8 mouse cellular contexts compared by ENCODE assay signal in the genomic region with DNA sequence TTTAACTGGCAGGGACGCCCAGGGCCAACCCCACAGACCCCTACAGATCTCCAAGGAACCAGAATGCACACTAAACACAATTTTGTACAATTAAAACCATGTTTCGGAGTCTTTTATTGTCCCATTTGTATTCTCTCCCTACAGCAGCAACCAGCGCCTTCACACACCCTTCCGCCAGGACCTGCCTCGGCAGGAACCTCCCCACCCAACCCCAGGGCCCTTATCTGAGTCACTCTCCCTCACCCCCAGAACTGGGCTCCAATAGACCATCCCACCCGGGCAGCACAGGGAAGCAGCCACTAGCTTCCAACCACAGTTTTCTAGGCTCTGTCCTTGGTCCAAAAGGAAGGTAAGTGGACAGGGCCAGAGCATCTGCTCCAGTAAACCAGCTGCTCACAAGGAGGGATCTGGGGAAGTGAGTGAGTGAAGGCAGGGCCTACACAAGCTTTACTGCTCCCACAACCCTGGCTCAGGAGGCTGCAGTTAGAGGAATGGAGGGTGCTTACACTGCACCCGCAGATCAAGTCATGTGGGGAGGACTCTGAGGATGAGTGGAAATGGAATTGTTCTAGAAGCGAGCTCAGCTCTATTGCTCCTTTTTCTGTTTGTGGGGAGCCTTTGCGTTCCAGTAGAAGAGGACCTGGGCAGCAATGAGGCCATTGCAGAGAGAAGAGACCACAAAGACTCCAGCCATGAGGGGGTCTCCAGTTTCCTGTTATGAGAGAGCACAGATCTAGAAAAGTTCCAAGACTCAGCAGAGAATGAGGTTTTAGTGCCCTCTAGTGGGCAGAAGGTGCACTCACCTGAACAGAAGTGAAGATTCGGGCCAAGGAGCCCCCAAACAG. TPM values are rescaled to one million over a fixed set of nuclear protein-coding genes. Genes with fewer than 3 reads are reported as not detected.
DNase-seq lines count a peak whose midpoint lies in the region; ATAC-seq and TF ChIP-seq lines count a peak whose summit lies in the region.

No protein-coding gene starts in this region.

- no peaks in the 10 kb centered on the region for H3K9me3 ChIP-seq in heart, embryonic 10.5 days
- H3K9me3 ChIP-seq in limb, embryonic 11.5 days (ENCODE audit: control insufficient read depth, low read length), result no peaks in the 10 kb centered on the region
- H3K9me3 ChIP-seq in midbrain, postnatal 0 days (ENCODE audit: low read length), result no peaks in the 10 kb centered on the region

- peaks cover 64% of the 10 kb centered on the region for H3K36me3 ChIP-seq in heart, embryonic 10.5 days
- H3K36me3 ChIP-seq in limb, embryonic 11.5 days (ENCODE audit: control insufficient read depth, insufficient read depth, low read length), result peaks cover 32% of the 10 kb centered on the region
- H3K36me3 ChIP-seq in midbrain, postnatal 0 days (ENCODE audit: insufficient read depth, low read length), result peaks cover 32% of the 10 kb centered on the region

- H3K9ac ChIP-seq in limb, embryonic 11.5 days (ENCODE audit: low read length), result no peak overlapping the region
- H3K9ac ChIP-seq in midbrain, postnatal 0 days (replicated peaks; ENCODE audit: low read length, poor library complexity, severe bottlenecking), result no peak overlapping the region

- ATAC-seq in limb, embryonic 11.5 days (ENCODE audit: insufficient number of reproducible peaks, low FRiP score, low TSS enrichment, low read depth), result no peak
- ATAC-seq in midbrain, postnatal 0 days (ENCODE audit: low FRiP score), result no peak

- no peak overlapping the region for H3K4me3 ChIP-seq in gastrocnemius, adult 2 months
- H3K4me3 ChIP-seq in heart, embryonic 10.5 days, result no peak overlapping the region
- no peak overlapping the region; the same call in 1 of the 2 replicates for H3K4me3 ChIP-seq in limb, embryonic 11.5 days (ENCODE audit: low read depth, low read length)
- H3K4me3 ChIP-seq in midbrain, postnatal 0 days (ENCODE audit: low read depth, low read length), result no peak overlapping the region

- DNase-seq in gastrocnemius, adult 2 months, result peak; percentile 43
- no peak for DNase-seq in gastrocnemius, adult 8-10 months (ENCODE audit: low spot score in 2 of 2)
- peak; percentile 61 for DNase-seq in CD4-positive helper T cell, adult 2 months (ENCODE audit: low read depth, low spot score)
- peak; percentile 71 for DNase-seq in cerebellum, adult 9-10 months
- no peak for DNase-seq in heart, embryonic 10.5 days (ENCODE audit: low spot score)
- DNase-seq in limb, embryonic 11.5 days (ENCODE audit: low spot score), result peak; percentile 78
- peak; percentile 76 for DNase-seq in midbrain, postnatal 0 days (ENCODE audit: low spot score)
- no peak for DNase-seq in layer of hippocampus, adult 8-10 months (ENCODE audit: low spot score in 2 of 2)

- H3K4me2 ChIP-seq in limb, embryonic 11.5 days (ENCODE audit: low read depth, severe bottlenecking), result no peak overlapping the region
- no peak overlapping the region for H3K4me2 ChIP-seq in midbrain, postnatal 0 days (ENCODE audit: low read depth, low read length, poor library complexity, severe bottlenecking)

- H3K27me3 ChIP-seq in heart, embryonic 10.5 days (ENCODE audit: insufficient read depth, poor library complexity, severe bottlenecking), result no peaks in the 10 kb centered on the region
- no peaks in the 10 kb centered on the region for H3K27me3 ChIP-seq in limb, embryonic 11.5 days (ENCODE audit: control insufficient read depth, insufficient read depth, low read length)
- no peaks in the 10 kb centered on the region for H3K27me3 ChIP-seq in midbrain, postnatal 0 days (ENCODE audit: insufficient read depth, low read length)

- intact Hi-C loops in gastrocnemius, adult 2 months (cut with DNase I), result loop anchor here (2.0 kb wide), 1 partner anchor 28 kb away; no protein-coding TSS in a partner anchor

- peaks cover 46% of the 10 kb centered on the region for H3K4me1 ChIP-seq in heart, embryonic 10.5 days
- H3K4me1 ChIP-seq in limb, embryonic 11.5 days (ENCODE audit: control insufficient read depth, insufficient read depth, low read length), result peaks cover 19% of the 10 kb centered on the region
- 0 out of 2 replicates have a peak, but pooled peaks cover 10% of the 10 kb centered on the region for H3K4me1 ChIP-seq in midbrain, postnatal 0 days (ENCODE audit: insufficient read depth, low read length)

- H3K27ac ChIP-seq in gastrocnemius, adult 2 months, result peak overlapping the region; percentile 38; the same call in 1 of the 2 replicates
- H3K27ac ChIP-seq in heart, embryonic 10.5 days, result peak overlapping the region; percentile 67; the same call in 1 of the 2 replicates
- no peak overlapping the region for H3K27ac ChIP-seq in limb, embryonic 11.5 days (replicated peaks; ENCODE audit: low read depth, low read length)
- H3K27ac ChIP-seq in midbrain, postnatal 0 days (ENCODE audit: low read depth, low read length), result no peak overlapping the region

- peak; percentile 90 for TF ChIP-seq CTCF in gastrocnemius, adult 2 months (IDR thresholded peaks at IDR 0.05)
- TF ChIP-seq CTCF in midbrain, postnatal 0 days (IDR thresholded peaks at IDR 0.05), result peak; percentile 89

- WGBS in heart, embryonic 10.5 days, result 74% methylated on average over 10 of the region's 10 CpGs
- 76% methylated on average over 10 of the region's 10 CpGs for WGBS in limb, embryonic 11.5 days
- 81% methylated on average over 10 of the region's 10 CpGs for WGBS in midbrain, postnatal 0 days

RNA-seq across cellular contexts. Expression of a gene that starts 1.7 kb away (rescaled TPM):
- total RNA-seq in gastrocnemius, adult 2 months (2021), result not detected
- total RNA-seq in gastrocnemius, adult 8-10 months (2022), result not detected
- polyA plus RNA-seq in heart, embryonic 10.5 days (2016; fragmentation: Nextera tagmentation; extraction: Ambion mirVana), result 0.15 TPM in 1 of 2 replicates, not detected in the other
- polyA plus RNA-seq in limb, embryonic 11.5 days (2014; fragmentation: Nextera tagmentation; extraction: Ambion mirVana), result 0.17 TPM in 1 of 2 replicates, not detected in the other
- 0.27 TPM in 1 of 2 replicates, not detected in the other for total RNA-seq in midbrain, postnatal 0 days (2014; rRNA removed)
- polyA plus RNA-seq in midbrain, postnatal 0 days (2015; fragmentation: Nextera tagmentation; extraction: Ambion mirVana), result 0.19 and 0.20 TPM in 2 replicates
- total RNA-seq in layer of hippocampus, adult 8-10 months (2022), result not detected

RNA-seq across cellular contexts. Expression of a gene that starts 5.6 kb away (rescaled TPM):
- 1 to 10 TPM; 8.6 to 9.7 TPM for total RNA-seq in gastrocnemius, adult 2 months (2021)
- 1 to 10 TPM; 7.3 to 8.8 (median 8.3) TPM for total RNA-seq in gastrocnemius, adult 8-10 months (2022)
- polyA plus RNA-seq in heart, embryonic 10.5 days (2016; fragmentation: Nextera tagmentation; extraction: Ambion mirVana), result 62.1 and 63.7 TPM in 2 replicates
- polyA plus RNA-seq in limb, embryonic 11.5 days (2014; fragmentation: Nextera tagmentation; extraction: Ambion mirVana), result 21.0 and 41.0 TPM in 2 replicates
- total RNA-seq in midbrain, postnatal 0 days (2014; rRNA removed), result 224 and 278 TPM in 2 replicates
- polyA plus RNA-seq in midbrain, postnatal 0 days (2015; fragmentation: Nextera tagmentation; extraction: Ambion mirVana), result 118 and 123 TPM in 2 replicates
- 10 to 100 TPM; 51.3 to 60.6 (median 56.8) TPM for total RNA-seq in layer of hippocampus, adult 8-10 months (2022)

RNA-seq across cellular contexts. Expression of a gene that starts 9.1 kb away (rescaled TPM):
- 1 to 10 TPM; 1.7 to 3.2 TPM for total RNA-seq in gastrocnemius, adult 2 months (2021)
- 1 to 10 TPM in 3 of 4 experiments, under 1 TPM in 1; 0.73 to 3.7 (median 1.4) TPM for total RNA-seq in gastrocnemius, adult 8-10 months (2022)
- polyA plus RNA-seq in heart, embryonic 10.5 days (2016; fragmentation: Nextera tagmentation; extraction: Ambion mirVana), result 2.0 and 4.4 TPM in 2 replicates
- polyA plus RNA-seq in limb, embryonic 11.5 days (2014; fragmentation: Nextera tagmentation; extraction: Ambion mirVana), result 3.4 and 4.5 TPM in 2 replicates
- 7.2 and 10.3 TPM in 2 replicates for total RNA-seq in midbrain, postnatal 0 days (2014; rRNA removed)
- polyA plus RNA-seq in midbrain, postnatal 0 days (2015; fragmentation: Nextera tagmentation; extraction: Ambion mirVana), result 10.6 and 11.0 TPM in 2 replicates
- total RNA-seq in layer of hippocampus, adult 8-10 months (2022), result 100 to 1,000 TPM in 1 of 4 experiments, 10 to 100 TPM in 3; 10.8 to 113 (median 55.2) TPM

RNA-seq across cellular contexts. Expression of a gene that starts 15.4 kb away (rescaled TPM):
- 10 to 100 TPM; 98.0 to 98.5 TPM for total RNA-seq in gastrocnemius, adult 2 months (2021)
- total RNA-seq in gastrocnemius, adult 8-10 months (2022), result 100 to 1,000 TPM in 1 of 4 experiments, 10 to 100 TPM in 3; 81.9 to 109 (median 91.5) TPM
- polyA plus RNA-seq in heart, embryonic 10.5 days (2016; fragmentation: Nextera tagmentation; extraction: Ambion mirVana), result 481 and 586 TPM in 2 replicates
- 759 and 892 TPM in 2 replicates for polyA plus RNA-seq in limb, embryonic 11.5 days (2014; fragmentation: Nextera tagmentation; extraction: Ambion mirVana)
- total RNA-seq in midbrain, postnatal 0 days (2014; rRNA removed), result 767 and 793 TPM in 2 replicates
- 501 and 502 TPM in 2 replicates for polyA plus RNA-seq in midbrain, postnatal 0 days (2015; fragmentation: Nextera tagmentation; extraction: Ambion mirVana)
- total RNA-seq in layer of hippocampus, adult 8-10 months (2022), result 100 to 1,000 TPM; 319 to 328 (median 325) TPM

RNA-seq across cellular contexts. Expression of a gene that starts 24.0 kb away (rescaled TPM):
- 100 to 1,000 TPM in 1 of 2 experiments, 10 to 100 TPM in 1; 90.6 to 104 TPM for total RNA-seq in gastrocnemius, adult 2 months (2021)
- total RNA-seq in gastrocnemius, adult 8-10 months (2022), result 100 to 1,000 TPM; 104 to 114 (median 108) TPM
- 31.5 and 44.7 TPM in 2 replicates for polyA plus RNA-seq in heart, embryonic 10.5 days (2016; fragmentation: Nextera tagmentation; extraction: Ambion mirVana)
- polyA plus RNA-seq in limb, embryonic 11.5 days (2014; fragmentation: Nextera tagmentation; extraction: Ambion mirVana), result 35.8 and 37.5 TPM in 2 replicates
- 76.6 and 84.1 TPM in 2 replicates for total RNA-seq in midbrain, postnatal 0 days (2014; rRNA removed)
- polyA plus RNA-seq in midbrain, postnatal 0 days (2015; fragmentation: Nextera tagmentation; extraction: Ambion mirVana), result 22.5 and 27.2 TPM in 2 replicates
- 100 to 1,000 TPM; 132 to 154 (median 139) TPM for total RNA-seq in layer of hippocampus, adult 8-10 months (2022)

Comparison
In these comparisons a context has a peak if more than half of its experiments do, and no peak if none do; other contexts are left out.
1. DNase-seq: peak in gastrocnemius, adult 2 months (single experiment), CD4-positive helper T cell, adult 2 months (single experiment), cerebellum, adult 9-10 months (single experiment), limb, embryonic 11.5 days (single experiment) and midbrain, postnatal 0 days (single experiment); none in gastrocnemius, adult 8-10 months (0 of 2), heart, embryonic 10.5 days (single experiment) and layer of hippocampus, adult 8-10 months (0 of 2).
2. H3K27ac ChIP-seq: peak in gastrocnemius, adult 2 months (single experiment) and heart, embryonic 10.5 days (single experiment); none in limb, embryonic 11.5 days (single experiment) and midbrain, postnatal 0 days (single experiment).
3. RNA of a gene that starts 5.6 kb away (total RNA-seq): 224 to 278 TPM in midbrain, postnatal 0 days and 51.3 to 60.6 TPM in layer of hippocampus, adult 8-10 months; 8.6 to 9.7 TPM in gastrocnemius, adult 2 months and 7.3 to 8.8 TPM in gastrocnemius, adult 8-10 months; every median in the first group is over 4 times any median in the second.